Mouse (Mus musculus): ENCODE data around the gene Zg16. TPM values are rescaled to one million over a fixed set of nuclear protein-coding genes. Genes with fewer than 3 reads are reported as not detected.
A peak's percentile ranks its signal among the peaks of the same experiment; 100 is the strongest.
"Not testable (repeated sequence)": the region's sequence is repeated elsewhere in the genome, so short reads cannot be mapped to it uniquely, and the experiment has no call there.

Gene Zg16
- not detected in 2 replicates for polyA plus RNA-seq (2015; fragmentation: Nextera tagmentation; extraction: Ambion mirVana)

GRCm38 (mm10) chr7:127087278-127088010, at the start of gene Zg16:
Zg16 (minus strand) TSS chr7:127087328.
- not testable (repeated sequence) for H3K9me3 ChIP-seq (replicated peaks); H3K27me3 ChIP-seq; H3K4me2 ChIP-seq (replicated peaks); ATAC-seq (ENCODE audit: insufficient number of reproducible peaks, low FRiP score, low TSS enrichment, low read depth); H3K27ac ChIP-seq (replicated peaks); H3K36me3 ChIP-seq; H3K4me1 ChIP-seq; H3K9ac ChIP-seq; H3K4me3 ChIP-seq (replicated peaks)
- 76% methylated on average over 6 of the region's 6 CpGs for WGBS

- no peaks in the 10 kb centered on the region for H3K9me3 ChIP-seq (replicated peaks)
- no peak overlapping the region for H3K4me3 ChIP-seq (replicated peaks)
- no peak overlapping the region for H3K27ac ChIP-seq (replicated peaks)
- no peak overlapping the region for H3K4me2 ChIP-seq (replicated peaks)
- 84% methylated on average over 22 of the region's 22 CpGs for WGBS
- H3K36me3 ChIP-seq: no peaks in the 10 kb centered on the region
- ATAC-seq (ENCODE audit: insufficient number of reproducible peaks, low FRiP score, low TSS enrichment, low read depth): no peak
- H3K9ac ChIP-seq: no peak overlapping the region
- no peaks in the 10 kb centered on the region for H3K4me1 ChIP-seq
- H3K27me3 ChIP-seq: no peaks in the 10 kb centered on the region
Measured at GRCm38 (mm10) chr7:127136181-127137071, 49.3 kb upstream of the Zg16 start.

- no peak overlapping the region for H3K9ac ChIP-seq
- no peak overlapping the region for H3K4me2 ChIP-seq (replicated peaks)
- no peaks in the 10 kb centered on the region for H3K27me3 ChIP-seq
- ATAC-seq (ENCODE audit: insufficient number of reproducible peaks, low FRiP score, low TSS enrichment, low read depth): no peak
- no peaks in the 10 kb centered on the region for H3K36me3 ChIP-seq
- no peak overlapping the region for H3K27ac ChIP-seq (replicated peaks)
- H3K9me3 ChIP-seq (replicated peaks): no peaks in the 10 kb centered on the region
- WGBS: 75% methylated on average over 11 of the region's 11 CpGs
- no peaks in the 10 kb centered on the region for H3K4me1 ChIP-seq
- no peak overlapping the region for H3K4me3 ChIP-seq (replicated peaks)
Measured at GRCm38 (mm10) chr7:127134821-127135447, 47.8 kb upstream of the Zg16 start.

- Histone ChIP-seq H3K9ac (no peak overlapping the region), H3K4me2 (replicated peaks) (no peak overlapping the region), H3K4me1 (no peaks in the 10 kb centered on the region), H3K27me3 (no peaks in the 10 kb centered on the region), H3K36me3 (no peaks in the 10 kb centered on the region), H3K9me3 (replicated peaks) (no peaks in the 10 kb centered on the region), H3K27ac (replicated peaks) (no peak overlapping the region), H3K4me3 (replicated peaks) (no peak overlapping the region)
- ATAC-seq (ENCODE audit: insufficient number of reproducible peaks, low FRiP score, low TSS enrichment, low read depth): no peak
- 66% methylated on average over 5 of the region's 5 CpGs for WGBS
Measured at GRCm38 (mm10) chr7:127133125-127133524, 46.0 kb upstream of the Zg16 start.

GRCm38 (mm10) chr7:127129638-127130037, 42.5 kb upstream of the Zg16 start:
- no peak overlapping the region for H3K27ac ChIP-seq (replicated peaks)
- ATAC-seq (ENCODE audit: insufficient number of reproducible peaks, low FRiP score, low TSS enrichment, low read depth): no peak
- H3K4me2 ChIP-seq (replicated peaks): no peak overlapping the region
- H3K4me1 ChIP-seq: no peaks in the 10 kb centered on the region
- no peak overlapping the region for H3K4me3 ChIP-seq (replicated peaks)
- 0 out of 2 replicates have a peak, but pooled peaks cover under 1% of the 10 kb centered on the region for H3K9me3 ChIP-seq (replicated peaks)
- WGBS: 14% methylated on average over 4 of the region's 4 CpGs
- no peaks in the 10 kb centered on the region for H3K27me3 ChIP-seq
- no peak overlapping the region for H3K9ac ChIP-seq
- no peaks in the 10 kb centered on the region for H3K36me3 ChIP-seq

- H3K27me3 ChIP-seq: peaks cover 27% of the 10 kb centered on the region
- H3K27ac ChIP-seq (replicated peaks): no peak within 1 kb of the TSS
- no peaks in the 10 kb centered on the region for H3K36me3 ChIP-seq
- no peak for ATAC-seq (ENCODE audit: insufficient number of reproducible peaks, low FRiP score, low TSS enrichment, low read depth)
- 0 out of 2 replicates have a peak within 1 kb of the TSS, but pooled peaks have one; percentile 2 for H3K4me3 ChIP-seq (replicated peaks)
- no peak within 1 kb of the TSS for H3K9ac ChIP-seq
- H3K4me1 ChIP-seq: peaks cover 9% of the 10 kb centered on the region; the same call in 1 of the 2 replicates
- 16% methylated on average over 7 of the region's 7 CpGs for WGBS
- H3K9me3 ChIP-seq (replicated peaks): peaks cover 5% of the 10 kb centered on the region; the same call in 1 of the 2 replicates
- no peak within 1 kb of the TSS; the same call in 1 of the 2 replicates for H3K4me2 ChIP-seq (replicated peaks)
Measured at GRCm38 (mm10) chr7:127121911-127122270, 34.8 kb upstream of the Zg16 start, which contains the start of gene Qprt. Qprt (minus strand) TSS chr7:127122226.

- Histone ChIP-seq H3K9me3 (replicated peaks) (peaks cover 5% of the 10 kb centered on the region; the same call in 1 of the 2 replicates), H3K27ac (replicated peaks) (no peak overlapping the region), H3K4me1 (peaks cover 12% of the 10 kb centered on the region; the same call in 1 of the 2 replicates), H3K4me2 (replicated peaks) (no peak overlapping the region; the same call in 1 of the 2 replicates), H3K9ac (no peak overlapping the region), H3K36me3 (no peaks in the 10 kb centered on the region), H3K27me3 (peaks cover 27% of the 10 kb centered on the region), H3K4me3 (replicated peaks) (0 out of 2 replicates have a peak overlapping the region, but pooled peaks have one; percentile 2)
- ATAC-seq (ENCODE audit: insufficient number of reproducible peaks, low FRiP score, low TSS enrichment, low read depth): 0 out of 2 replicates have a peak, but pooled peaks have one; percentile 40
- 14% methylated on average over 21 of the region's 21 CpGs for WGBS
Measured at GRCm38 (mm10) chr7:127121061-127121910, 34.2 kb upstream of the Zg16 start.

- Histone ChIP-seq H3K4me2 (replicated peaks) (no peak overlapping the region), H3K27me3 (peaks cover 27% of the 10 kb centered on the region), H3K9me3 (replicated peaks) (no peaks in the 10 kb centered on the region), H3K36me3 (no peaks in the 10 kb centered on the region), H3K9ac (no peak overlapping the region), H3K27ac (replicated peaks) (no peak overlapping the region), H3K4me1 (peaks cover 12% of the 10 kb centered on the region; the same call in 1 of the 2 replicates), H3K4me3 (replicated peaks) (no peak overlapping the region)
- ATAC-seq (ENCODE audit: insufficient number of reproducible peaks, low FRiP score, low TSS enrichment, low read depth): no peak
- 55% methylated on average over 14 of the region's 14 CpGs for WGBS
Measured at GRCm38 (mm10) chr7:127118671-127119445, 31.7 kb upstream of the Zg16 start.

GRCm38 (mm10) chr7:127117948-127118347, 30.8 kb upstream of the Zg16 start:
- Histone ChIP-seq H3K4me2 (replicated peaks) (no peak overlapping the region), H3K4me3 (replicated peaks) (no peak overlapping the region), H3K9ac (no peak overlapping the region), H3K9me3 (replicated peaks) (no peaks in the 10 kb centered on the region), H3K4me1 (peaks cover 19% of the 10 kb centered on the region), H3K27ac (replicated peaks) (no peak overlapping the region), H3K36me3 (no peaks in the 10 kb centered on the region), H3K27me3 (peaks cover 24% of the 10 kb centered on the region)
- WGBS: 29% methylated on average over 5 of the region's 5 CpGs
- no peak for ATAC-seq (ENCODE audit: insufficient number of reproducible peaks, low FRiP score, low TSS enrichment, low read depth)

Data from embryonic facial prominence, embryonic 15.5 days (tissue).